Mouse (Mus musculus) heart, postnatal 10 days (tissue): ENCODE results near the gene Aatf. TPM values are rescaled to one million over a fixed set of nuclear protein-coding genes. Genes with fewer than 3 reads are reported as not detected.

ENCODE experiments used
- DNase-seq, 2 experiments: peaks; one replicate each; pipeline ENCODE4 v3.0.0; 2021
- intact Hi-C: fragments of 180-260 bp; cut with DNase I; formaldehyde crosslinking; loops from one replicate; pipeline ENCODE4 v1.15.1; 2025
- total RNA-seq, 2 experiments: library from RNA; stranded (reverse); gene quantifications; 2 replicates each; pipeline ENCODE4 v1.2.3; 2021

The Aatf gene
- 10 to 100 TPM; 14.9 to 15.0 TPM for total RNA-seq

DNA sequence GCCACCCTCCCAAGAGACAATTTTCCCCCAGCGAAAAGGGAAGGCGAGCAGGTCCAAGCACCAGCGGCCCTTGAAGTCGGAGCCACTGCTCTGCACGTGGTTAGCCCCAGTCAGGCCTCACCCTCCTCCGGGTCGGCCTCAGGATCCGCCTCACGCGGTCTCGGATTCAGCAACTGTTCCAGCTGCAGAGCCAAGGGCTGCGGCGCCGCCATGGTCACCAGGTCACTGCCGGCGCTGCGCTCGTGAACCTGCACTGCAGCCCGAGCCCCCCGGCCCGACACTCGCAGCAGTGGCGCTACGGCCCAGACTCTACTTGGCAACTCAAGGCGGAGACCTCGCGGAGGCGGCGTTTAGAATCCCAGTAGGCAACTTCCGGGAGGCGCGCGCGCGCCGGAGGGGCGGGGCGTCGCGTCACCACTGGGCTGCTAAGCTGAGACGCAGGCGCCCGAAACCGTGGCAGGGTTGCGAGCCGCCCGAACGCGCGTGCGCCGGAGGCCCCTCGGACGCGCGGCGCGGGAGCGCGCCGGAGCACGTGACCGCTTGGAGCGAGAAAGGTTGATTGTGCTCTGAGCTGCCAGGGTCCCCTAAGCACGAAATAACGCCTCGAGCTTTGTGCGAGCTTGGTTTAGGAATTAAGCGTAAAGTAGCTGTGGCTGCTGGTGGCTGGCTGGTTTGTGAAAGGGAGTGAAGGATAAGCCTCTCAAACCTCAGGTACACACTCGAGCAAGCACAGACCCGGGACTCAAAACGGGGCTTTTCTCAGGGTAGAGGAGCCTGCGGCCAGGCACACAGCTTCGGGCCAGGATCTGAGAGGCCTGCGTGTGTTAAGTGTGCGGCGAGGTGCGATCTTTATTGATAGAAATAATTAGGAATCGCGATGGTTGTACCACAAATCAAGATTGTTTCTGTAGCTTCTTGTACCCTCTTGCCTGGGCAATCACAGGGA lies at the start of gene Aatf:
Gene Aatf, minus strand, starts transcription at position 352 of the 946 bp plus-strand sequence.
- intact Hi-C loops: loop anchor here (5.0 kb wide), 1 partner anchor 284 kb away; no protein-coding TSS in a partner anchor
- DNase-seq: peak; percentile 97 to 98

DNA sequence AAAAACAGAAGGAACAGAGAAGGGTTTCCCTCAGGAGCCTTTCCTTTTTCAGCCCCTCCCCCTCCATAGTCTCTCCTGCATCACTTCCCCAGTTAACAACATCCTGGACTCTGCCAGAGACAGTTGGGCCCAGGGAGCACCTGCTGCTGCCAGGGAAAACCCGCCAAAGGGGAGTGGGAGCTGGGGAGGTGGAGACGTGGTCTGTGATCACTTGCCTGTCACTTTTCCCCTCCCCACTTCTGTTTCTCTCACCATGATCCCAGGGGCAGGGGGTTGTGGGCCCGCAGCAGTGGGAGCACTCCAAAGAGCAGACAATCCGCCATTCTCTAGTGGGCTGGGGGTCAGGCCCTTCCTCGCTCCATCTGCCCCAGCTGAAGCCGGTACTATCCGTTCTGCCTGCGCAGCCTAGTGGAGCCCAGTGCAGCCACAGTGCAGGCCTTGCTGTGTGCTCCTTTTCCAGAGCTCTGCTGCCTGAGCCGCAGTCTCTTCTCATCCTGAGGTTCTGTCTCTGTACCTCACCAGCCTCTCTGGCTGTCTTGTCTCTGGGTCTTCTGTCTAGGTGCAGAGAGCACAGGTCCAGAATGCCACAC lies 49.5 kb upstream of the Aatf start:
- intact Hi-C loops: no loop called here
- no peak for DNase-seq

DNA sequence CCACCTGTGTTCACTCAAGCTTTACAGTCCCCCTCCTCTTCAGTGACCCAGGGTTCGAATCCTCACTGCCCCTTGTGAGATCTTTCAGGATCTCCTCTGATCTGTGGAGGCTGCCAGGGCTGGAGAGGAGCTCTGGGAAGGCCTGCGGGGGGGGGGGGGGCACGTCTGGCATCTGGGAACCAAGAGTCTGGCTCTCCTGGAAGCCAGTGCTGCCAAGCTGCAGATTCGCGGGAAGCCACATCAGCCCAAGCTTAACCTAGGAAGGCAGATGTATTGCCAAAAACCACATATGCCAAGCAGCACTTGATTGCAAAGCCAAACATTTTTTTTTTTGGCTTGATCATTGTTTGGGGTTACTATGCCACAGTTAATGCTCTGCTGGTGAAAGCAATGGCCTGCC lies 48.2 kb upstream of the Aatf start:
- DNase-seq: no peak
- intact Hi-C loops: no loop called here

DNA sequence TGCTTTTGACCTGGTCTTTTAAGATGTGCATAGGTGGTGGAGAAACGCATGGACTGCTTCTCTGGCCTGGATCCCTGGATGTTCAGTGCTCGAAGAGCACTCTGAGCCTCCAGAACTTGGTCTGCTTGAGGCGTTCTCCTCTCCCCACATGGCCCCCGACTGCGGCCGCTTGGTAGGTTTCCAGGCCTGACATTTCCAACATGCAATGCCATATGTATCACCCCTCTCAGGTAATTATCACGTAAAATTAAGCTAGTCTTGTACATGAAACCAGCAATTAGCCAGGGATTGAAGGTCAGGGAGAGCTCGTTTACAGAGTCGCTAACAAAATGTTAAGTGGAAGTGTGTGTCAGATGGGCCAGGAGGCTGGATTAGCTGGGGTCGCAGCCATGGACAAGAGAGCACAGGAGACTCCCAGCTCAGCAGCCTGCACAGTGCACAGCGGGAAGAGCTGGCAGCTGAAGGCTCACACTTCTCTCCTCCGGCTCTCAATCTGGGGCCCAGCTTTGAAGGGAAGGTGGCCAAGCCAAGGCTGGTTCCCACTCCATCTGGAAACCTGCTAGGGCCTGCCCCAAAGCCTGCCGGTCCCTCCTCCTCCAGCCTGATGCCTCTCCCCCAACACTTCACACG lies 40.6 kb upstream of the Aatf start:
- intact Hi-C loops: no loop called here
- no peak for DNase-seq

DNA sequence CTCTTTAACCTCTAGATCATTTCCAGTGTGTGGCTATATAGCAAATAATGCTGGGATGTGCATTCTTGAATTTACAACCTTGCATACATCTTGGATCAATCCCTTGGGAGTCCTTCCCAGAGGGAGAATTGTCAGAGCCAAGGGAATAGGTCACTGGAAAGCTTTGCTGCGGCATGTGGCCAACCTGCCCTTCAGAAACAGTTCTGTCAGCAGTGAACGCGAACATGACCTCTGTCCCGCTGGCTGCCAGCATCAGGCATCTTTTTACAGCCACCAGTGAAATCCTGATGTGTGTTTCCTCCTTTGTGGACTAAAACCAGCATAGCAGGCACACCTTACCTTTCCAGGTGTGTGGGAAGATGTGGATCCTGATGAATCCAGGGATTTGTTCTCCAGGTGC lies 38.0 kb upstream of the Aatf start:
- DNase-seq: no peak
- intact Hi-C loops: no loop called here

DNA sequence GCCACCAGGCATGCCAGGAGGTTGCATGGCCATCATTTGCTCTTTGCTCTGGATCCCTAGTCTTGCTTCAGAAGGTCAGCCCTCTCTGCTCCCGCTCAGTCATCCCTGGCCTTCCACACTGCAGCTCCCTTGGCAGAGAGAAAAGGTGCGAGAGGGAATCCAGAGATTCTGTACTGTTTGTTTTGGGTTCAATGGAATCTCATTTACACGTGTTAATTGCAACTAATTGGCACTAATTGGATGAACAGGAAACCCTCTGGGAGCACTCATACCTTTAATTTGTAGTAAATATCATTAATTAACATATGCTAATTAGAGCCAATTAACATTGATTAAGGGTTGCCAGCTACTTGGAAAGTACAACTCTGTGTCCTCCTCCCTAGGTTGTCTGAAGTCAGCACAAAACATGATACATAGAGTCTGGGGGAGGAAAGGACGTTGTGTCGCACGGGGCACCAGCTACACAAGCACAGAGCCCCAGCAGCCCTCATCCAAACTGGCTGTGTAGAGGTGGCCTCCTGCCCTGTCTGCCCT lies 36.0 kb upstream of the Aatf start:
- intact Hi-C loops: no loop called here
- DNase-seq: no peak

DNA sequence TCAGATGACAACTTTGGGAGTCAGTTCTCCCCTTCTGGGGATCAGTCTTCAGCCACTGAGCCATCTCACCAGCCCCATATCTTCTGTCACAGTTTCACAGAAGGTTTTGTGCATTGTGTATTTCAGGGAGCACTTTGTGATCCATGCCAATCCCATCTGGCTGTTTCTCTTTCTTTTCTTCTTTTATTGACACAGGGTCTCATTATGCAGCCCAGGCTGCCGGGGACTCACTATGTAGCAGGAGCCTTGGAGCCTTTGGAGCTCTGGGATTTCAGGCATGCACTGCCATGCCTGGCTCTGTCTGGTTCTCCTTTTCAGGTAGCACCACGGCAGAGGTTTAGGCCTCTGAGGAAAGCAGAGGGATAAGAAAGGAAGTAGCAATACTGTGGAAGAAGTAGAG lies 35.0 kb upstream of the Aatf start:
- no peak for DNase-seq
- intact Hi-C loops: no loop called here

DNA sequence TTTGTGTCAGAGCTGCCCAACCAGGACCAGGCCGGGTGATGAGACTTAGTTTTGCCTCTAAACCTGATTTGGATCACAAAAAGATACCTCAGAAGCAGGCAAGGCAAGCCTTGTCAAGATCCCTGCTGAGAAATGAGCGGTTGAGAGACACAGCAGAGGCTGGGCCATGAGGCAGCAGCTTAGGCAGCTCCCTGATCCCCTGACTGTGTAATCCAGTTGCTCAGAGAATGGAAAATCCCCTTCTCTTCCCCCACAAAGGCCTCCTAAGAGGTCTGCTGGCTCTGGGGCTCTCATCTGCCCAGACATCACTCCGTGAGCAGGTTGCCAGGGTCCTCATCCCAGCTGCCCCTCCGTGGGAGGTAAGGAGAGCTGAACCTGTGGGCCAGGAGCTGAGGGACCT lies 26.7 kb upstream of the Aatf start:
- DNase-seq: no peak
- intact Hi-C loops: no loop called here

GRCm38 (mm10) chr11:84529797-84530703 lies 16.7 kb upstream of the Aatf start:
- intact Hi-C loops: no loop called here
- DNase-seq: no peak

- no peak for DNase-seq
- intact Hi-C loops: no loop called here
Measured at GRCm38 (mm10) chr11:84529143-84529755, 15.9 kb upstream of the Aatf start.

DNA sequence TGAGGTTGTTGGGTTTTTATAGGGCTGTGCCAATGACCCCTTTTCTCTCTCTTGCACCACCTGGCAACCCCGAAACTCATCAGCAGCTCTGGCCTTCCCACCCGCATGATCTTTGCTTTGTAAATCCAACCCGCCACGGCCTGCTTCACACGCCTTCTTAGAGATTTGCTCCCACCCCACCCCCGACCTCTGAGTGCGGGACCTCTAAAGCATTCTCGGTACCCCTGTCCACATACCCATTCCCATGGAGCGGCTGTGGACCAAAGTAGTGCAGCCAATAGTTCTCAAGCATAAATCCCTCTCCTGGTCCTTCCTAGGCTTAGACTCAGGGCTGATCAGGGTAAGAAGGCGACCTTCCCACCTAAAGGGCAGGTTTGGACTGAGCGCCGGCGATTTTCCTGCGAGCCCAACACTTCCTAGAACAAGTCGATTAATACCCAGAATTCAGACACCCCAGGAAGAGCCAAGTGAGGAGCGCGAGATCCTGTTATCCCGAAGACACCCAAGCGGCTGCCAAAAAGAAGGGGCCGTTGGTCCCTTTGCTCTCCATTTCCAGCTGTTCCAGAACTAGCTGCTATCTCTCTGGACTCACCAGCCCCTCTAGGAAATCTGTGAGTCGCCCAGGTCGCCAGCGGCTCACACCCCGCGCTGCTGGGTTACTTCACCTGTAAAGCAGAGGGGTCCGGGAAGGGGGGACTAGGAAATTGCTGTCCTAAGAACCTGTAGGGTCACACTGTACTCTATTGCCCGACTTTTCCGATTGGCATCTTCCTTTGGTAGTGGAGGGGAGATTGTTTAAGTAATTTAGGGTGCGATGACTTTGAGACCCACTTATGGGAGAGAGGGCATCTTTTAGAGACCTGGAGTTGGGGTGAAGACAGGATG lies 13.9 kb upstream of the Aatf start:
- intact Hi-C loops: no loop called here
- no peak for DNase-seq

DNA sequence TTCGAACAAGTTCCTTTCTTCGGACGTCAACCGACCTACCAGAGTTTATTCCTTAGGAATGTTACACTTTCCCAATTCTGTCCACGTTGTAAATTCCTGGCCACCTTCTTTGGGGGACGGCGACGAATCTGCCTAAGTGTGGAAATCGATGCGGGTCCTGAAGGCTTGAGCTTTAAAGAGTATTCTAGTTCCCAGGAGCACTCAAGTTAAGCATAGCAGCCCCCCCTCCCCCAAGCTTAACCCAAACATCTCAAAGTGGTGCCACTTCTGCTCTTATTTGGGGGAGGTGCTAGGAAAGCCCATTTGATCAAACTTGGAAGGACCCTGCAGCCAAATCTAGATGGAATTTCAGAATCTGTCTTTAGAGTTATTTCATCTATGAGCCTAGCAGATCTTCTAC lies 13.1 kb upstream of the Aatf start:
- intact Hi-C loops: no loop called here
- no peak for DNase-seq

DNA sequence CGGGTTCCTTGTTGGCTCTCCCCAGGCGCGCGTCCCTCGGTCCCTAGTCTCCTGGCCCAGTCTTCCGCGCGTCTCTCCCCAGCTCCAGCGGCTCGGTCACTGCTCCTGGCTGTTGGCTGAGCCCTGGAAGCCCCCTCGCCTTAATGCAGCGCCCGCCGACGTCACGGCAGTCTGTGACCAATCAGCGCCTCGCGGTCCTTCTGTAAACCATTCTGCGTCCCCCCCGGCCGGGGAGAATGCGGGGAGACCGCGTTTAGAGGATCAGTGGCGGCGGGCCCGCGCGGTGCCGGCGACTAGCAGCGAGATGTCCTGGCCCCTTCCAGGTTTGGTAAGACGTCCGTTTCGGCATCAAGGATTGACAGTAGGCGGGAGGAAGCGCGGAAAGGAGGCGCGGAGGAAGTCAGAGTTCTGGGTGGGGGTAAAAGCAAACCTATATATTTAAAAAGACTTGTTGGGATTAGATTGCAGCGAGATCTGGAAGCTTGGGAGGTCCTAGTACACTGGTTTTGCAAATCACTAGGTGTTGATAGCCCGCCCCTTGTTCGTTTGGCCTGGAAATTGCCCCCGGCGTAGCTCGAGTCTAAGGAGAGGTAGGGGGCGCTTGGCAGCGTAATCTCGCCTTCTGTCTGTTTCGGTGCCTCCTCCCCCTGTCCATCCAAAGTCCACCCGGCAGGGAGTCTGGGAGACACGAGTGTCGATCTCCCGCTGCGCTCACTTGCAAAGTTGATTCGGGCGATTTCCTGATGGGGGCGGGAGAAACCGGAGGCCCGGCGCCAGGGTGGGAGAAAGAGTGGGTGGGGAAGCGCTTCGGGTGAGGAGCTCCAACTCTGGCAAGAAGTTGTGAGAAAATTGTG lies 12.3 kb upstream of the Aatf start, which contains the start of gene Lhx1:
Gene Lhx1, minus strand, starts transcription at position 115 of the 854 bp plus-strand sequence.
- intact Hi-C loops: no loop called here
- DNase-seq: peak; percentile 28 to 35

GRCm38 (mm10) chr11:84524511-84525270 lies 11.4 kb upstream of the Aatf start:
- intact Hi-C loops: no loop called here
- DNase-seq: no peak

GRCm38 (mm10) chr11:84523841-84524510 lies 10.7 kb upstream of the Aatf start:
- intact Hi-C loops: no loop called here
- peak; percentile 22 to 26 for DNase-seq

DNA sequence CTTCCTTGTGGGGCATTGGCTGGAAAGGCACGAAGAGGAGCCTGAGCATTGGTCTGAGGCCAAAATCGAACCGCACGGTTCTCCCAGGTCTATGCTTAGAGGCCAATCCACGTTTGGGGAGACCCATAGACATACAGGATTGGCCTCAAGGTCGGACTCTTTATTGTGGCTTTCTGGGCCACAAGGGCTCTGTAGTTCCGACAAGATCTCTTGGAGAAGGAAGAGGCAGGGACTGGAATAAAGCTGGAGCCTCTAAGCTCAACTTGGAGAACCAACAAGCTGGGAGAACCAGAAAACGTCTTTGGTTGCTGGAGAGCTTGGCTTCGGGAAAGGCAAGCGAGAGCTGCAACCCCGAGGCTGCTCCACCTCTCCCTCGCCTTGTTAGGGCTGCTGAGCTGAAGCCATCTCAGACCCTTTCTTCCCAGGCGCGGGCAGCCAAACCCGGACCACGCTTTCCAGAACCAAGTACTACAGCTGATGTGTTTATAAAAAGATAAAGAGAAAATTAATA lies 10.1 kb upstream of the Aatf start:
- no peak for DNase-seq
- intact Hi-C loops: no loop called here
